Mouse (Mus musculus): ENCODE results near the gene Ror2. TPM values are rescaled to one million over a fixed set of nuclear protein-coding genes. Genes with fewer than 3 reads are reported as not detected.

The Ror2 gene
- polyA plus RNA-seq, 1 experiment from 2014 or later: 9.9 TPM

DNA sequence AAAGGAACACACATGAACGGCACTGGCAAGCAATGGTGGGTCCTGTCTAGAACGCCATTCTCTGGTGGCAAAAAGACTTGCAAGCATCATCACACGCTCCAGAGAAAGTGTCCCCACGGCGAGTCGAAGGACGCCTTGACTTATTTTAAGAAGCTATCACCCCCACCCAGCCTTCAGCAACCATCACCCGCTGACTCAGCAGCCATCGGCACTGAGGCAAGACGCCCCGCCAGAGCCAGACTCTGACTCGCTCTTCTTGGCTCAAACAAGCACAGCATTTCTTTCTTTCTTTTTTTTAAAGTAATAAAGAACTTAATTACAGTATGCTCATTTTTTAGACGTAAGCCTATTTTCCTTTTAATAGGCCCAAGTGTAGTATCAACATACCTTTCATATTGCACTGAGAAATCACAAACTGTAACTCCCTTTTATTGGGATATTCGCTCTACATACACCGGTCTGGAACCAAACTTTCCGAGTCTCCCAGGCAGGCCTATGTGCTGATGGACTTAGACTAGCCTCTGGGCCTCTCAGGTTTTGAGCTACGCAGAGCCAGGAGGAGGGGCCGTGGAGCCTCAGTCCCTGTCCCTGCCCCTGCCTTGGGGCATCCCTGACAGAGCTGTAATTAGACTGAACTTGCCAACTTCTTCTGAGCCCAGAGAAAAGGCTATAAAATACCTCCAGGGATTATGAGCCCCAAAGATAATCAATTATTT, 55.3 kb downstream of the Ror2 start:
- ATAC-seq (ENCODE audit: low FRiP score, low TSS enrichment): no peak
- Histone ChIP-seq H3K36me3 (ENCODE audit: insufficient read depth, low read length) (no peaks in the 10 kb centered on the region), H3K4me1 (ENCODE audit: insufficient read depth, low read length) (peaks cover 52% of the 10 kb centered on the region), H3K4me3 (ENCODE audit: low read length) (no peak overlapping the region), H3K4me2 (replicated peaks; ENCODE audit: low read depth, low read length) (no peak overlapping the region), H3K27ac (ENCODE audit: low read length) (no peak overlapping the region), H3K9me3 (ENCODE audit: low read length) (no peaks in the 10 kb centered on the region), H3K27me3 (ENCODE audit: insufficient read depth, low read length) (no peaks in the 10 kb centered on the region; the same call in 1 of the 2 replicates), H3K9ac (replicated peaks; ENCODE audit: low read length) (no peak overlapping the region)
- 70% methylated on average over 18 of the region's 18 CpGs for WGBS

- H3K4me3 ChIP-seq (ENCODE audit: low read length): no peak overlapping the region
- H3K27me3 ChIP-seq (ENCODE audit: insufficient read depth, low read length): no peaks in the 10 kb centered on the region
- H3K27ac ChIP-seq (ENCODE audit: low read length): no peak overlapping the region
- no peak overlapping the region for H3K9ac ChIP-seq (replicated peaks; ENCODE audit: low read length)
- H3K9me3 ChIP-seq (ENCODE audit: low read length): peaks cover 12% of the 10 kb centered on the region; the same call in 1 of the 2 replicates
- no peak for ATAC-seq (ENCODE audit: low FRiP score, low TSS enrichment)
- H3K4me1 ChIP-seq (ENCODE audit: insufficient read depth, low read length): peaks cover 17% of the 10 kb centered on the region
- H3K36me3 ChIP-seq (ENCODE audit: insufficient read depth, low read length): no peaks in the 10 kb centered on the region
- WGBS: 39% methylated on average over 6 of the region's 6 CpGs
- no peak overlapping the region for H3K4me2 ChIP-seq (replicated peaks; ENCODE audit: low read depth, low read length)
These were observed 58.9 kb downstream of the Ror2 start for GRCm38 (mm10) chr13:53227019-53227418.

- H3K9me3 ChIP-seq (ENCODE audit: low read length): peaks cover 12% of the 10 kb centered on the region; the same call in 1 of the 2 replicates
These were observed 59.5 kb downstream of the Ror2 start for GRCm38 (mm10) chr13:53226461-53226860.

GRCm38 (mm10) chr13:53225925-53226324, 60.0 kb downstream of the Ror2 start:
- Histone ChIP-seq H3K4me1 (ENCODE audit: insufficient read depth, low read length) (peaks cover 14% of the 10 kb centered on the region), H3K27me3 (ENCODE audit: insufficient read depth, low read length) (no peaks in the 10 kb centered on the region), H3K4me3 (ENCODE audit: low read length) (no peak overlapping the region), H3K36me3 (ENCODE audit: insufficient read depth, low read length) (no peaks in the 10 kb centered on the region), H3K27ac (ENCODE audit: low read length) (no peak overlapping the region), H3K4me2 (replicated peaks; ENCODE audit: low read depth, low read length) (no peak overlapping the region), H3K9ac (replicated peaks; ENCODE audit: low read length) (no peak overlapping the region), H3K9me3 (ENCODE audit: low read length) (peaks cover 12% of the 10 kb centered on the region; the same call in 1 of the 2 replicates)
- ATAC-seq (ENCODE audit: low FRiP score, low TSS enrichment): no peak
- 99% methylated on average over 3 of the region's 3 CpGs for WGBS

More at GRCm38 (mm10) chr13:53226461-53226860, 59.5 kb downstream of the Ror2 start:
- ATAC-seq (ENCODE audit: low FRiP score, low TSS enrichment): no peak
- Histone ChIP-seq H3K9ac (replicated peaks; ENCODE audit: low read length) (no peak overlapping the region), H3K4me2 (replicated peaks; ENCODE audit: low read depth, low read length) (no peak overlapping the region), H3K36me3 (ENCODE audit: insufficient read depth, low read length) (no peaks in the 10 kb centered on the region), H3K4me3 (ENCODE audit: low read length) (no peak overlapping the region), H3K4me1 (ENCODE audit: insufficient read depth, low read length) (peaks cover 16% of the 10 kb centered on the region), H3K27me3 (ENCODE audit: insufficient read depth, low read length) (no peaks in the 10 kb centered on the region), H3K27ac (ENCODE audit: low read length) (no peak overlapping the region)
- WGBS: 58% methylated on average over 7 of the region's 7 CpGs

GRCm38 (mm10) chr13:53221176-53221575, 64.7 kb downstream of the Ror2 start:
- 90% methylated on average over 6 of the region's 6 CpGs for WGBS
- H3K27me3 ChIP-seq (ENCODE audit: insufficient read depth, low read length): no peaks in the 10 kb centered on the region
- H3K4me2 ChIP-seq (replicated peaks; ENCODE audit: low read depth, low read length): no peak overlapping the region
- H3K4me1 ChIP-seq (ENCODE audit: insufficient read depth, low read length): peaks cover 16% of the 10 kb centered on the region; the same call in 1 of the 2 replicates
- H3K36me3 ChIP-seq (ENCODE audit: insufficient read depth, low read length): no peaks in the 10 kb centered on the region
- H3K9ac ChIP-seq (replicated peaks; ENCODE audit: low read length): no peak overlapping the region
- peaks cover 12% of the 10 kb centered on the region; the same call in 1 of the 2 replicates for H3K9me3 ChIP-seq (ENCODE audit: low read length)
- no peak overlapping the region for H3K4me3 ChIP-seq (ENCODE audit: low read length)
- ATAC-seq (ENCODE audit: low FRiP score, low TSS enrichment): no peak
- H3K27ac ChIP-seq (ENCODE audit: low read length): no peak overlapping the region

GRCm38 (mm10) chr13:53219889-53220288, 66.0 kb downstream of the Ror2 start:
- H3K9me3 ChIP-seq (ENCODE audit: low read length): peaks cover 11% of the 10 kb centered on the region; the same call in 1 of the 2 replicates
- H3K4me1 ChIP-seq (ENCODE audit: insufficient read depth, low read length): peaks cover 16% of the 10 kb centered on the region; the same call in 1 of the 2 replicates
- no peaks in the 10 kb centered on the region for H3K36me3 ChIP-seq (ENCODE audit: insufficient read depth, low read length)
- WGBS: 89% methylated on average over 10 of the region's 10 CpGs
- no peak overlapping the region for H3K4me2 ChIP-seq (replicated peaks; ENCODE audit: low read depth, low read length)
- ATAC-seq (ENCODE audit: low FRiP score, low TSS enrichment): no peak
- H3K27ac ChIP-seq (ENCODE audit: low read length): no peak overlapping the region
- no peak overlapping the region for H3K9ac ChIP-seq (replicated peaks; ENCODE audit: low read length)
- H3K27me3 ChIP-seq (ENCODE audit: insufficient read depth, low read length): no peaks in the 10 kb centered on the region
- H3K4me3 ChIP-seq (ENCODE audit: low read length): no peak overlapping the region

DNA sequence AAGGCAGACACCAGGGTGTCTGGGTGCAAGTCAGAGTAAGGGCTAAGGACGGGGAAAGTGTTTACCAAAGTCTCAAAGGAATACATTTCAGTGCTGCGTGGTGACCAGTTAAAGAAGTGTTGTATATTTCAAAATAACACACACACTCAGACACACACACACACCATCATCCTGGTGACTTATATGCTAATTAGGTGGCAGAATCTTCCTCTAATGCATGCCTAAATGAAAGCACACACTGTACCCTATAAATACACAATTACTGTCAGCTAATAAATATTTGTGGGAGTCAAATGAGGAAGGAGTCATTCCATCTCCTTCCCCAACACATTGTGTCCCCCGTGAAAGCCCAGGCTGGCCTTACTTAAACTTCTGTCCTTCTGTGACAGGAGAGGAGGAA, 66.5 kb downstream of the Ror2 start:
- no peak overlapping the region for H3K9ac ChIP-seq (replicated peaks; ENCODE audit: low read length)

GRCm38 (mm10) chr13:53217396-53217975, 68.4 kb downstream of the Ror2 start:
- H3K4me1 ChIP-seq (ENCODE audit: insufficient read depth, low read length): peaks cover 21% of the 10 kb centered on the region
- H3K27ac ChIP-seq (ENCODE audit: low read length): peak overlapping the region; percentile 23; the same call in 1 of the 2 replicates
- 47% methylated on average over 6 of the region's 6 CpGs for WGBS
- peak; percentile 50 for ATAC-seq (ENCODE audit: low FRiP score, low TSS enrichment)
- H3K9ac ChIP-seq (replicated peaks; ENCODE audit: low read length): no peak overlapping the region
- H3K9me3 ChIP-seq (ENCODE audit: low read length): no peaks in the 10 kb centered on the region
- no peak overlapping the region for H3K4me2 ChIP-seq (replicated peaks; ENCODE audit: low read depth, low read length)
- no peak overlapping the region for H3K4me3 ChIP-seq (ENCODE audit: low read length)
- no peaks in the 10 kb centered on the region for H3K27me3 ChIP-seq (ENCODE audit: insufficient read depth, low read length)
- H3K36me3 ChIP-seq (ENCODE audit: insufficient read depth, low read length): no peaks in the 10 kb centered on the region

More for the DNA sequence above, 66.5 kb downstream of the Ror2 start:
- Histone ChIP-seq H3K4me1 (ENCODE audit: insufficient read depth, low read length) (peaks cover 16% of the 10 kb centered on the region; the same call in 1 of the 2 replicates), H3K27me3 (ENCODE audit: insufficient read depth, low read length) (no peaks in the 10 kb centered on the region), H3K4me2 (replicated peaks; ENCODE audit: low read depth, low read length) (no peak overlapping the region), H3K4me3 (ENCODE audit: low read length) (no peak overlapping the region), H3K36me3 (ENCODE audit: insufficient read depth, low read length) (no peaks in the 10 kb centered on the region), H3K9me3 (ENCODE audit: low read length) (peaks cover 6% of the 10 kb centered on the region; the same call in 1 of the 2 replicates), H3K27ac (ENCODE audit: low read length) (no peak overlapping the region)
- ATAC-seq (ENCODE audit: low FRiP score, low TSS enrichment): no peak
- WGBS: 66% methylated on average over 3 of the region's 3 CpGs

DNA sequence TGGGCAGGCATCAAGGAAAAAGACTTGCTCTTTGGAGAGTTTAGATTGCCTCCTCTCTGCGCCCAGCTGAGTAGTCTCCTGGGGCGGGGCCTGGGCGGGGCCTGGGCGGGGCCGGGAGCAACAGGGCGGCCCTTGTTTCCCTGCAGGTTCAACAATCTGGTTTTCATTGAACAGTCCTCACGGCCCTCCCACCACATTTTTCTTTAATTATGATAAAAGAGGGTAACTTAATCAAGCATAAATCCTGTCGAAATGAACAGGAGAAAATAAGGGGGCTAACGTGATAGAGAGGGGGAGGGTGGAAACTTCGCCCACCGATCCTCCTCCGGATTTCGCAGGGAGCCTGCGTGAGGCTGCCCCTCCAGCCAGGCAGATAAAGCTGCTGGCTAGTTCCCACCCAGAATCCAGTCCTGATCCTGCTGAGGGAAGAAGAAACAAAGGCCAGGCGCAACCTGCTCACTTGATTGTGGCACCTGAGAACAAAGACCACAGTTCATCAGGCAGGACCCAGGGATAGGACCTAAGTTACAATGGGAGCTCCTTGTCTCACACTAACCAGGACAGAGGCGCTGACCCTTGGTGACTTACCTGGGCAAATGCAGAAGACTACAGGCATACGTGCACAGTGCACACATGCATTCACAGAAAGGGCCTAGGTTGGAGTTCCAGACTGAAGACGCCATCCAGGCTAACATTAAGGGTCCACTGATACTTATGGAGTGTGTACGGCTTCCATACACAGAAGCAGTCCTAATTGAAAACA, 73.8 kb downstream of the Ror2 start:
- ATAC-seq (ENCODE audit: low FRiP score, low TSS enrichment): peak; percentile 84
- Histone ChIP-seq H3K27me3 (ENCODE audit: insufficient read depth, low read length) (no peaks in the 10 kb centered on the region), H3K9ac (replicated peaks; ENCODE audit: low read length) (peak overlapping the region; percentile 24; the same call in 1 of the 2 replicates), H3K36me3 (ENCODE audit: insufficient read depth, low read length) (no peaks in the 10 kb centered on the region), H3K27ac (ENCODE audit: low read length) (peak overlapping the region; percentile 60), H3K9me3 (ENCODE audit: low read length) (no peaks in the 10 kb centered on the region), H3K4me2 (replicated peaks; ENCODE audit: low read depth, low read length) (peak overlapping the region; percentile 51), H3K4me1 (ENCODE audit: insufficient read depth, low read length) (peaks cover 24% of the 10 kb centered on the region), H3K4me3 (ENCODE audit: low read length) (peak overlapping the region; percentile 31)
- WGBS: 14% methylated on average over 19 of the region's 19 CpGs
